Mouse (Mus musculus): ENCODE data around the gene Mrtfa. TPM values are rescaled to one million over a fixed set of nuclear protein-coding genes. Genes with fewer than 3 reads are reported as not detected.

The Mrtfa gene
- polyA plus RNA-seq, 1 experiment = 53.7 TPM

DNA sequence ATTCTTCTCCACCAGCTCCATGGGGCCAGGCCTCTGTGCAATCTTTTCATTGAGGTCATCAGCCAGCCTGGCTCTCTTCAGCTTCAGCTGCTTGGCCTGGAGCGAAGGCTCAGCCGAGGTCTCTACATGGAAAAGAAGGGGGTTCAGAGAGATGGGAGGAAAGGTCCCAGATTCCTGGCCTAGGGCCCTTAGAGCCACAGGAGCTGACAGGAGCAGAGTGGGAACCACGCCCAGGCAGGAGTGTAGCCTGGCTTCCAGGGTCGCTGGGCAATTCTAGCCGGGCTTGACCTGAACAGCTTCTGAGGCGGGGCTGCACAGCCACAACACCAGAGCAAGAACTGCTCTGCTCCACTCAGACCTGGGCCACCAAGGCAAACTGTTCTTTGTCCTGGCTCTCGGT, 168.1 kb downstream of the Mrtfa start:
- Histone ChIP-seq H3K4me1 (ENCODE audit: control insufficient read depth, insufficient read depth, low read length) (peaks cover 21% of the 10 kb centered on the region), H3K4me3 (replicated peaks; ENCODE audit: control insufficient read depth, low read depth, low read length) (no peak overlapping the region), H3K27ac (ENCODE audit: control insufficient read depth, insufficient read depth, low read depth, low read length, poor library complexity) (peak overlapping the region; percentile 60)
- WGBS = 80% methylated on average over 7 of the region's 7 CpGs
- no peak for TF ChIP-seq CTCF (IDR thresholded peaks at IDR 0.05; ENCODE audit: control insufficient read depth, insufficient read depth, low read length)
- TF ChIP-seq POLR2A (IDR thresholded peaks at IDR 0.05; ENCODE audit: borderline replicate concordance, control insufficient read depth, low read depth, low read length) = no peak

GRCm38 (mm10) chr15:81021377-81021776, 169.2 kb downstream of the Mrtfa start:
- 15% methylated on average over 6 of the region's 6 CpGs for whole genome bisulfite sequencing
- Histone ChIP-seq H3K4me3 (replicated peaks; ENCODE audit: control insufficient read depth, low read depth, low read length) (no peak overlapping the region), H3K4me1 (ENCODE audit: control insufficient read depth, insufficient read depth, low read length) (peaks cover 17% of the 10 kb centered on the region), H3K27ac (ENCODE audit: control insufficient read depth, insufficient read depth, low read depth, low read length, poor library complexity) (peak overlapping the region; percentile 83)
- TF ChIP-seq POLR2A (IDR thresholded peaks at IDR 0.05; ENCODE audit: borderline replicate concordance, control insufficient read depth, low read depth, low read length) = no peak
- TF ChIP-seq CTCF (IDR thresholded peaks at IDR 0.05; ENCODE audit: control insufficient read depth, insufficient read depth, low read length) = no peak

- TF ChIP-seq CTCF (IDR thresholded peaks at IDR 0.05; ENCODE audit: control insufficient read depth, insufficient read depth, low read length) (no peak), POLR2A (IDR thresholded peaks at IDR 0.05; ENCODE audit: borderline replicate concordance, control insufficient read depth, low read depth, low read length) (no peak)
- WGBS = 89% methylated on average over 7 of the region's 7 CpGs
- H3K4me1 ChIP-seq (ENCODE audit: control insufficient read depth, insufficient read depth, low read length) = peaks cover 10% of the 10 kb centered on the region
- no peak overlapping the region for H3K4me3 ChIP-seq (replicated peaks; ENCODE audit: control insufficient read depth, low read depth, low read length)
- no peak overlapping the region for H3K27ac ChIP-seq (ENCODE audit: control insufficient read depth, insufficient read depth, low read depth, low read length, poor library complexity)
These were observed 173.2 kb downstream of the Mrtfa start for GRCm38 (mm10) chr15:81017308-81017707.

DNA sequence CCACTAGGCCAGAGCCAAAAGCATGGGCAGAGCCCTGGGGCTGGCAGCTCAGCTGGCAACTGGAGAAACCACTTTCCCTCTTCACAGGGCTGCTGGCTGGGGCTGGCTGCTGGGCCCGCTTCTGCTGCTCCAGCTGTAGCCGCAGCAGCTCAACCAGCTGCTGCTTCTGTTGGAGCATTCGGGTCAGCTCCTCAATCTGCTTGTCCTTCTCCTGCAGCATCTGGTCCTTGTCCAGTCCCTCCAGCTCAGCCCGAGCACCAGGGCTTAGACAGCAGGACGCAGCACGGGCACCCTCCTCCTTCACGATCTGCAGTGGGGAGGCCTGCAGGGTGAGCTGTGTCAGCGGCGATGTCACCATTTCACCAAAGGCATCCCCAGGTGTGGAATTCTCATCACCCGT, 174.1 kb downstream of the Mrtfa start:
- Histone ChIP-seq H3K4me1 (ENCODE audit: control insufficient read depth, insufficient read depth, low read length) (peaks cover 4% of the 10 kb centered on the region), H3K27ac (ENCODE audit: control insufficient read depth, insufficient read depth, low read depth, low read length, poor library complexity) (no peak overlapping the region), H3K4me3 (replicated peaks; ENCODE audit: control insufficient read depth, low read depth, low read length) (no peak overlapping the region)
- TF ChIP-seq CTCF (IDR thresholded peaks at IDR 0.05; ENCODE audit: control insufficient read depth, insufficient read depth, low read length) = no peak
- TF ChIP-seq POLR2A (IDR thresholded peaks at IDR 0.05; ENCODE audit: borderline replicate concordance, control insufficient read depth, low read depth, low read length) = no peak
- 89% methylated on average over 10 of the region's 10 CpGs for WGBS

DNA sequence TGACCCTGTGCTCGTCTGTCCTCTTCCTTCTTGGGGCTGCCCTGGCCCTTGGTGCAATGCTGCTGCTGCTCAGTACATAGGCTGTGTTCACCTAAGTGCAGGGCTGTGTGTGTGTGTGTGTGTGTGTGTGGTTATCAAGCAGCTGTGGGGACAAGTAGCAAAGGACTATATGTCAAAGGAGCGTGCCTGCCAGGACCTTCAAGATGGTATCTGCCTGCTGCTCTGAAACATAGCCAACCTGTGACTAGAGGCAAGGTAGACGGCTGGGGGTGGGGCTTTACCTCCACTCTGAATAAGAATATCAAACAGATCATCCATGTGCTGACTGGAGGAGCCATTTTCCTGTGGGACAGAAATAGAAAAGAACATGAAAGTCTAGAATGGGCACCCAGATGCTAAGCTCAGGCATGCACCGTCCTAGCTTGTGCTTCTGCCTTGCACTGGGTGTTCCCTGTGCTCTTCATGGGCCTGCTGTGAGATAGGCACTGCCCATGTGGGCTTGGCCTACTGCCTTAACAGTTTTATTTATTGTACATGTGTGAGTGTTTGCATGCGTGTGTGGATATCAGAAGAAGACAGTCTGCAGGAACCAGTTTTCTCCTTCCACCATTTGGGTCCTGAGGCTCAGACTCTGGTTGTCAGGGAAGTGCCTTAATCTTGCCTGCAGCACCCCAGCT, 175.4 kb downstream of the Mrtfa start:
- Histone ChIP-seq H3K4me1 (ENCODE audit: control insufficient read depth, insufficient read depth, low read length) (no peaks in the 10 kb centered on the region; the same call in 1 of the 2 replicates), H3K27ac (ENCODE audit: control insufficient read depth, insufficient read depth, low read depth, low read length, poor library complexity) (no peak overlapping the region), H3K4me3 (replicated peaks; ENCODE audit: control insufficient read depth, low read depth, low read length) (no peak overlapping the region)
- WGBS = 72% methylated on average over 5 of the region's 5 CpGs
- TF ChIP-seq CTCF (IDR thresholded peaks at IDR 0.05; ENCODE audit: control insufficient read depth, insufficient read depth, low read length) (no peak), POLR2A (IDR thresholded peaks at IDR 0.05; ENCODE audit: borderline replicate concordance, control insufficient read depth, low read depth, low read length) (no peak)

GRCm38 (mm10) chr15:81013186-81013585, 177.4 kb downstream of the Mrtfa start:
- Histone ChIP-seq H3K27ac (ENCODE audit: control insufficient read depth, insufficient read depth, low read depth, low read length, poor library complexity) (no peak overlapping the region), H3K4me1 (ENCODE audit: control insufficient read depth, insufficient read depth, low read length) (no peaks in the 10 kb centered on the region), H3K4me3 (replicated peaks; ENCODE audit: control insufficient read depth, low read depth, low read length) (no peak overlapping the region)
- 91% methylated on average over 7 of the region's 7 CpGs for whole genome bisulfite sequencing
- TF ChIP-seq POLR2A (IDR thresholded peaks at IDR 0.05; ENCODE audit: borderline replicate concordance, control insufficient read depth, low read depth, low read length) (no peak), CTCF (IDR thresholded peaks at IDR 0.05; ENCODE audit: control insufficient read depth, insufficient read depth, low read length) (no peak)

DNA sequence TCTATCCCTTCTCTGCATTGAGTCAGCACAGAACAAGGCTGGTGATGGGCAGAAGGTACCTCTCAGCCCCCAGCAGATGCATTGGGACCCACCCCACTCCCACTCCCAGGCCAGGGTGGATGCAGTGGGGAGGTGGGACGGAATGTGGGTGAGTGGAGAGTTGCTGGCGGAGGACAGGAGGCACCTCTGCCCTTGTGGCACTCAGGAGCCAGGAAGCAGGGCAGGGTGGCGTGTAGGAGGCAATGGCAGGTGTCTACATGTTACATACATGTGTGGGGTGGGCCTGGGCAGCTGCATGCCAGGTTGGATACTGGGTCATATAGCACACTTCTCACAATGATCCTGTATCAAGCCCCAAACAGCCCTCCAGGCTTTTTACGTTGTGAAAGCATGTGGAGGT, 178.2 kb downstream of the Mrtfa start:
- 86% methylated on average over 4 of the region's 4 CpGs for WGBS
- no peak overlapping the region for H3K27ac ChIP-seq (ENCODE audit: control insufficient read depth, insufficient read depth, low read depth, low read length, poor library complexity)
- H3K4me3 ChIP-seq (replicated peaks; ENCODE audit: control insufficient read depth, low read depth, low read length) = no peak overlapping the region
- no peaks in the 10 kb centered on the region for H3K4me1 ChIP-seq (ENCODE audit: control insufficient read depth, insufficient read depth, low read length)
- no peak for TF ChIP-seq CTCF (IDR thresholded peaks at IDR 0.05; ENCODE audit: control insufficient read depth, insufficient read depth, low read length)
- TF ChIP-seq POLR2A (IDR thresholded peaks at IDR 0.05; ENCODE audit: borderline replicate concordance, control insufficient read depth, low read depth, low read length) = no peak

DNA sequence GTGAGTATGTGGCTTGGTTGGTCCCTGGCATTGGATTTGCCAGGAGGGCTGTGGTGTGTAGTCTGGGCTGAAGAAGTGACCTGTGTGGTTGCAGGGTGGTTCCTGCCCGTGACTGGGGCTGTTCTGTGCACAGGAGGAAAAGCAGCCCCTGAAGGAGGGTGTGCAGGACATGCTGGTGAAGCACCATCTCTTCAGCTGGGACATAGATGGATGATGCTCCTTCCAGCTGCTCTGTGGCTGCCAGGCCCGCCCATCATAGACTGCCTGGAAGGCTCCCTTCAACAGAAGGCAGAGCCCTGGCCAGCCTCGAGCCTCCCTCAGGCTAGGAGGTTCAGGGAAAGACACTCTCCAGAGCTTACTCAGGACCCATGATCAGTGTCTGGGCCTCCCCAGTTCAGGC, 179.0 kb downstream of the Mrtfa start:
- Histone ChIP-seq H3K27ac (ENCODE audit: control insufficient read depth, insufficient read depth, low read depth, low read length, poor library complexity) (no peak overlapping the region), H3K4me1 (ENCODE audit: control insufficient read depth, insufficient read depth, low read length) (no peaks in the 10 kb centered on the region), H3K4me3 (replicated peaks; ENCODE audit: control insufficient read depth, low read depth, low read length) (no peak overlapping the region)
- WGBS = 72% methylated on average over 3 of the region's 3 CpGs
- TF ChIP-seq CTCF (IDR thresholded peaks at IDR 0.05; ENCODE audit: control insufficient read depth, insufficient read depth, low read length) = no peak

- TF ChIP-seq POLR2A (IDR thresholded peaks at IDR 0.05; ENCODE audit: borderline replicate concordance, control insufficient read depth, low read depth, low read length) (no peak), CTCF (IDR thresholded peaks at IDR 0.05; ENCODE audit: control insufficient read depth, insufficient read depth, low read length) (no peak)
- Histone ChIP-seq H3K4me3 (replicated peaks; ENCODE audit: control insufficient read depth, low read depth, low read length) (no peak overlapping the region), H3K27ac (ENCODE audit: control insufficient read depth, insufficient read depth, low read depth, low read length, poor library complexity) (no peak overlapping the region), H3K4me1 (ENCODE audit: control insufficient read depth, insufficient read depth, low read length) (no peaks in the 10 kb centered on the region)
- WGBS = 84% methylated on average over 7 of the region's 7 CpGs
These were observed 180.4 kb downstream of the Mrtfa start for GRCm38 (mm10) chr15:81010114-81010513.
